Mouse (Mus musculus) spleen, adult 2 months (tissue): Measurements from ENCODE around the gene Galnt3. TPM values are rescaled to one million over a fixed set of nuclear protein-coding genes. Genes with fewer than 3 reads are reported as not detected.

ENCODE experiments used
- DNase-seq, 2 experiments: peaks; one replicate each; pipeline versions ENCODE4 v3.0.0 to v3.0.0-alpha.2; 2012 to 2021; ENCODE audit warnings: low spot score in 2 of 2, low read depth in 1 of 2
- H3K27ac ChIP-seq: fragments of 200-500 bp; 2 replicates; pipeline ENCODE4 v1.5.1; 2012; ENCODE audit warnings: low read length, inconsistent platforms; ENCODE audit not compliant: insufficient read depth
- H3K27me3 ChIP-seq: fragments of 200-500 bp; 2 replicates; pipeline ENCODE4 v1.6.1; 2012; ENCODE audit warnings: mild to moderate bottlenecking, moderate library complexity, low read length, inconsistent platforms; ENCODE audit not compliant: control insufficient read depth, insufficient read depth
- H3K36me3 ChIP-seq: fragments of 200-500 bp; 2 replicates; pipeline ENCODE4 v1.6.1; 2012; ENCODE audit warnings: mild to moderate bottlenecking, low read length, inconsistent platforms; ENCODE audit not compliant: control insufficient read depth, insufficient read depth
- H3K4me1 ChIP-seq: fragments of 200-500 bp; 2 replicates; pipeline ENCODE4 v1.6.1; 2011; ENCODE audit warnings: inconsistent platforms; ENCODE audit not compliant: control insufficient read depth, insufficient read depth, insufficient read length
- H3K4me3 ChIP-seq: fragments of 200-500 bp; 2 replicates; pipeline ENCODE4 v1.5.1; 2011; ENCODE audit warnings: mild to moderate bottlenecking, inconsistent platforms; ENCODE audit not compliant: insufficient read depth, insufficient read length; ENCODE audit errors: extremely low read depth
- CTCF ChIP-seq: fragments of 200-500 bp; IDR thresholded peaks from 2 replicates; pipeline ENCODE4 v1.5.1; 2011; ENCODE audit warnings: mild to moderate bottlenecking, inconsistent platforms; ENCODE audit not compliant: insufficient read depth, insufficient read length, insufficient replicate concordance; ENCODE audit errors: extremely low read depth
- POLR2A ChIP-seq: fragments of 200-500 bp; IDR thresholded peaks from 2 replicates; pipeline ENCODE4 v1.6.1; 2011; ENCODE audit warnings: low read depth, low read length, inconsistent platforms
- WGBS: fragments of 180-500 bp; shearing (Covaris S2); methylation state at CpG from one replicate; pipeline ENCODE4 v1.1.7; 2018; 5-methylcytosine and 5-hydroxymethylcytosine counted together
- polyA plus RNA-seq: library from polyadenylated mRNA; depleted of rRNA; stranded (reverse); fragments of >200 nt; gene quantifications from 2 replicates; pipeline ENCODE4 v1.2.3, GENCODE M21; 2012

The Galnt3 gene
- polyA plus RNA-seq, 1 experiment = 1.8 TPM

- Histone ChIP-seq H3K4me1 (no peaks in the 10 kb centered on the region), H3K27me3 (no peaks in the 10 kb centered on the region), H3K36me3 (no peaks in the 10 kb centered on the region), H3K4me3 (no peak overlapping the region), H3K27ac (no peak overlapping the region)
- 78% methylated on average over 3 of the region's 3 CpGs for WGBS
- no peak for DNase-seq
- TF ChIP-seq POLR2A (no peak), CTCF (no peak)
Measured at GRCm38 (mm10) chr2:66117686-66118085, 7.1 kb downstream of the Galnt3 start.

GRCm38 (mm10) chr2:66107864-66108514 is 16.8 kb downstream of the Galnt3 start:
- no peaks in the 10 kb centered on the region for H3K36me3 ChIP-seq
- H3K4me3 ChIP-seq = no peak overlapping the region
- H3K27me3 ChIP-seq = no peaks in the 10 kb centered on the region
- WGBS = 91% methylated on average over 9 of the region's 9 CpGs
- no peak overlapping the region for H3K27ac ChIP-seq
- H3K4me1 ChIP-seq = no peaks in the 10 kb centered on the region
- no peak for DNase-seq
- TF ChIP-seq POLR2A = no peak
- TF ChIP-seq CTCF = no peak

GRCm38 (mm10) chr2:66103740-66104436 is 20.9 kb downstream of the Galnt3 start:
- Histone ChIP-seq H3K27me3 (no peaks in the 10 kb centered on the region), H3K27ac (no peak overlapping the region), H3K4me3 (no peak overlapping the region), H3K36me3 (no peaks in the 10 kb centered on the region), H3K4me1 (no peaks in the 10 kb centered on the region)
- no peak for DNase-seq
- TF ChIP-seq CTCF (no peak), POLR2A (no peak)
- 86% methylated on average over 10 of the region's 10 CpGs for WGBS

GRCm38 (mm10) chr2:66101686-66102304 is 23.0 kb downstream of the Galnt3 start:
- DNase-seq = no peak
- no peak overlapping the region for H3K4me3 ChIP-seq
- H3K4me1 ChIP-seq = no peaks in the 10 kb centered on the region
- no peak overlapping the region for H3K27ac ChIP-seq
- TF ChIP-seq POLR2A = no peak
- 90% methylated on average over 9 of the region's 9 CpGs for WGBS
- no peaks in the 10 kb centered on the region for H3K36me3 ChIP-seq
- no peaks in the 10 kb centered on the region for H3K27me3 ChIP-seq

- H3K36me3 ChIP-seq = no peaks in the 10 kb centered on the region
- H3K4me1 ChIP-seq = no peaks in the 10 kb centered on the region
- no peaks in the 10 kb centered on the region for H3K27me3 ChIP-seq
- H3K27ac ChIP-seq = no peak overlapping the region
- DNase-seq = no peak
- WGBS = 75% methylated on average over 17 of the region's 17 CpGs
- H3K4me3 ChIP-seq = no peak overlapping the region
- TF ChIP-seq CTCF (no peak), POLR2A (no peak)
Measured at GRCm38 (mm10) chr2:66100671-66101351, 24.0 kb downstream of the Galnt3 start.

GRCm38 (mm10) chr2:66100239-66100638 is 24.6 kb downstream of the Galnt3 start:
- H3K27ac ChIP-seq = no peak overlapping the region
- 89% methylated on average over 7 of the region's 7 CpGs for WGBS
- no peaks in the 10 kb centered on the region for H3K27me3 ChIP-seq
- DNase-seq = no peak
- TF ChIP-seq POLR2A = no peak
- TF ChIP-seq CTCF = no peak
- no peaks in the 10 kb centered on the region for H3K36me3 ChIP-seq
- H3K4me1 ChIP-seq = no peaks in the 10 kb centered on the region
- no peak overlapping the region for H3K4me3 ChIP-seq
